Mouse (Mus musculus) frontal cortex, postnatal 10 days (tissue): ENCODE data around the gene Kcnj6.

Experiments
- DNase-seq, 2 experiments: peaks; one replicate each; pipeline ENCODE4 v3.0.0; 2022; ENCODE audit warnings: low spot score in 2 of 2, mixed read lengths in 1 of 2

The Kcnj6 gene

GRCm38 (mm10) chr16:94782110-94782946 lies 215.2 kb downstream of the Kcnj6 start:
- peak in 1 of 2 experiments; percentile 33 for DNase-seq

- DNase-seq = no peak
These were observed 223.6 kb downstream of the Kcnj6 start for GRCm38 (mm10) chr16:94773928-94774327.

- DNase-seq = no peak
These were observed 229.9 kb downstream of the Kcnj6 start for GRCm38 (mm10) chr16:94767606-94768005.

- DNase-seq = no peak
These were observed 232.4 kb downstream of the Kcnj6 start for GRCm38 (mm10) chr16:94765129-94765528.

- DNase-seq = no peak
These were observed 236.8 kb downstream of the Kcnj6 start for GRCm38 (mm10) chr16:94760732-94761131.

GRCm38 (mm10) chr16:94759761-94760160 lies 237.7 kb downstream of the Kcnj6 start:
- DNase-seq = no peak

- no peak for DNase-seq
These were observed 238.9 kb downstream of the Kcnj6 start for GRCm38 (mm10) chr16:94758606-94759005.

- DNase-seq = no peak
These were observed 241.1 kb downstream of the Kcnj6 start for GRCm38 (mm10) chr16:94756352-94756751.

GRCm38 (mm10) chr16:94753453-94753852 lies 244.0 kb downstream of the Kcnj6 start:
- peak; percentile 40 to 71 for DNase-seq

- DNase-seq = no peak
These were observed 244.7 kb downstream of the Kcnj6 start for GRCm38 (mm10) chr16:94752781-94753180.

GRCm38 (mm10) chr16:94745016-94745415 lies 252.5 kb downstream of the Kcnj6 start:
- DNase-seq = no peak

GRCm38 (mm10) chr16:94743853-94744501 lies 253.5 kb downstream of the Kcnj6 start:
- DNase-seq = no peak

- DNase-seq = no peak
These were observed 260.2 kb downstream of the Kcnj6 start for GRCm38 (mm10) chr16:94737359-94737687.

GRCm38 (mm10) chr16:94736462-94737358 lies 260.8 kb downstream of the Kcnj6 start:
- DNase-seq = no peak

GRCm38 (mm10) chr16:94735472-94735871 lies 262.0 kb downstream of the Kcnj6 start:
- no peak for DNase-seq

- DNase-seq = no peak
These were observed 266.5 kb downstream of the Kcnj6 start for GRCm38 (mm10) chr16:94731027-94731426.

- DNase-seq = no peak
These were observed 268.3 kb downstream of the Kcnj6 start for GRCm38 (mm10) chr16:94729236-94729635.

- DNase-seq = peak; percentile 43 to 44
These were observed 272.7 kb downstream of the Kcnj6 start for GRCm38 (mm10) chr16:94724747-94725211.

- peak; percentile 82 to 86 for DNase-seq
These were observed 273.4 kb downstream of the Kcnj6 start for GRCm38 (mm10) chr16:94724061-94724596.

GRCm38 (mm10) chr16:94722936-94723335 lies 274.6 kb downstream of the Kcnj6 start:
- DNase-seq = no peak

GRCm38 (mm10) chr16:94721549-94722006 lies 275.9 kb downstream of the Kcnj6 start:
- DNase-seq = no peak
